Mouse (Mus musculus) ES-CJ7 (cell line): ENCODE results near the gene Abracl.

ENCODE experiments used
- DNase-seq: peaks from one replicate; pipeline ENCODE4 v3.0.0; 2011; ENCODE audit warnings: low read depth, low spot score

Abracl gene

DNA sequence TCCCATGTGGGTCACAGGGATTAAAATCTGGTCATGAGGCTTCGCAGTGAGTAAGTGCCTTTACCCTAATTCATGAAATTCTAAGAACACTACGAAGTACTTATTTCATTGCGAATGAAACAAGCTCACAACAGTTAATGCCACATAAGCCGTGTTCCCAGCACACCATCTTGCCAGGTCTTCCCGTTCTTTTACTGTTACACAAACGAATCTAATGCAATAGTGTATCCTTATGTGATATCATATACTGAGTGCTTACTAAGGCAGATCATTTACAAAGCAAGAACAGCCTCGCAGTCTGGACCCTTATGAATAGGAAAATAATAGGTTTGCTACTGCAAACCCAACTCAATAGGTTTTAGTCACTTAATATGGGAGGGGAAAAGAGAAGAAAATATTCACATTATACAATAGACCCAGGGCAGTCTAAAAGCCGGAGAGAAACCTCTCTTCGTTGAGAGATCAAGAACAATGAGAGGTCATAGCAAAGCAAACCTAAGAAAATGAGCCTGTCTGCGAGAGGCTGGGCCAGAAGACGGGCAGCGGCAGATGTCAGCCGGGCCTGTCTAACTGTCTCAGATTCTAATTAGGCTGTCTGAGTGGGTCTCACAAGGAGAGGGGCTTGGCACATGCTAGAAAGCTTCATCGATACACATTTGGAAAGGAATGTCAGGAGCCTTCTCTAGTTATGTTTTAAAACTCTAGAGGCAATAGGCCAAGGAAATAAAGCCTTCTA, 1.3 kb downstream of the Abracl start:
- DNase-seq = no peak

- no peak for DNase-seq
Measured at GRCm38 (mm10) chr10:18020846-18021245, 2.2 kb downstream of the Abracl start.

GRCm38 (mm10) chr10:18020443-18020842, 2.6 kb downstream of the Abracl start:
- no peak for DNase-seq

DNA sequence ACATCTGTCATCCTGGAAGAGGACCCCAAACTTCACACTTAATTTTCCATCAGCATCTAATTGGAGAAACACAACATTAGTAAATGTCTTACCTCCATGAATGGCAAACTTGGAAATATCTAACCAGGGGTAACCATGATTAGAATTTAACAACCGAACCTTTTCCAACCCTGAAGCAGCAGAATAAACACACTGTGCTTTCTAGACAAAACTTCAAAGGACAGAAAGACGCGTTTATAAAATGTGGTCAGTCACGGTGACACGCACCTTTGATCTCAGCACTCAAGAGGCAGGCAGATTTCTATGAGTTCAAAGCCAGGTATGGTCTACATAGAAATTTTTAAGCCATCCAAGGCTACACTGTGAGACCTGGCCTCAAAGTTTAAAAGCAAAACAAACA, 11.3 kb downstream of the Abracl start:
- DNase-seq = no peak

GRCm38 (mm10) chr10:18009744-18010143, 13.3 kb downstream of the Abracl start:
- DNase-seq = no peak

GRCm38 (mm10) chr10:18008118-18008517, 15.0 kb downstream of the Abracl start:
- DNase-seq = no peak

- DNase-seq = no peak
Measured at GRCm38 (mm10) chr10:18007243-18007642, 15.8 kb downstream of the Abracl start.

- DNase-seq = no peak
Measured at GRCm38 (mm10) chr10:18006756-18007155, 16.3 kb downstream of the Abracl start.

DNA sequence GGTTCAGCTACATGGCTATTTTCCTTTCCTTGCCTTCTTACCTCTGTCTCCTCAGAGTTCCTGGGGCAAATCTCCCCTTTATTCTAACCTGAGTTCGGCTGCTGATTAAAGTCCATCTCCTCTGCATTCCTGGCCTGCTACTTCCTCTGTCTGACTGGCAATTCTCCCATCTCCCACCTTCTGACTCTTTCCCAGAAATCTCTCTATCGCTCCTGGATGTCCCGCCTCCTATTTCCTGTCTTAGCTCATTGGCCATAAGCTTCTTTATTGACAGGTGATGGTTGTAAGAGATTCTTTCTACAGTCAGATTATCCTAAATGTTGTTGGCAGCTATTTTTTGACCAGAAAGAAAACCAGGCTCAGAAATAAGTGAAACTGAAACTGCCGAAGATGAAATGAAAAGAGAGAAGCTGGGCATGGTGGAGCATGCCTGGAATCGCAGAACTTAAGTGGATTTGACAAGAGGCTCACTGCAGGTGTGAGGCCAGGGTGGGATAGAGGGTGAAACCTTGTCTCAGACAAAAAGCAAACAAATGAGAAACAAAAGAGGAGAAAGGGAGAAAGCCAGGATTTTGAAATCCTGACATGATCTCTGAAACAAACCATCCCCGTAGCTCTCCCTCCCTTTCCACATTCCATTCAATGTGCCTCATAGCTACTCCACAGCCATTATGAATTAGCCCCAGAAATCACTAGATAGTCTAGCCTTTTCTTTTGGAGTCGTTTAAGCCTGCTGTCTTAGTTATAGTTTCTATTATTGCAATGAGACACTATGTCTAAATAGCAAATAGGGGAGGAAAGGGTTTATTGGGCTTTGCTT, 17.7 kb downstream of the Abracl start:
- DNase-seq = no peak

- DNase-seq = peak; percentile 7
Measured at GRCm38 (mm10) chr10:18003966-18004637, 19.0 kb downstream of the Abracl start.

DNA sequence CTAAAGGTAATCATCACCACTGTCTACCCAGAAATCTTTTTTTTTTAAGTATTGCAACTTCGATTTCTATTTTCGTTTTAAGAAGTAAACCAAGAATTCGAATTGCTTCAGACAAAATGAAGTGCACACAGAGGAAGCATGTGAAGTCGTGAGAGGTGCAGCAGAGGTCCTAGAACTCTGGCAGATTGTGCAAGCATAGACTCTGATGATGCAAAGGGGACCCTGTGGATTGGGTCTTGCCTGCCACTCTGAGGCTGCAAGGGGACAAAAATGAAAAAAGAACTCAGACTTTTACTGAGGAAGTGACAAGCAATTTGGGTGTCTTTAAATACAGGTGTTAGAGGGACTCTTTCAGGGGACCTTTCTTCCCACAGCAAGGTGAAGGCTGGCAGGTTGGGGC, 32.5 kb downstream of the Abracl start:
- DNase-seq = no peak

DNA sequence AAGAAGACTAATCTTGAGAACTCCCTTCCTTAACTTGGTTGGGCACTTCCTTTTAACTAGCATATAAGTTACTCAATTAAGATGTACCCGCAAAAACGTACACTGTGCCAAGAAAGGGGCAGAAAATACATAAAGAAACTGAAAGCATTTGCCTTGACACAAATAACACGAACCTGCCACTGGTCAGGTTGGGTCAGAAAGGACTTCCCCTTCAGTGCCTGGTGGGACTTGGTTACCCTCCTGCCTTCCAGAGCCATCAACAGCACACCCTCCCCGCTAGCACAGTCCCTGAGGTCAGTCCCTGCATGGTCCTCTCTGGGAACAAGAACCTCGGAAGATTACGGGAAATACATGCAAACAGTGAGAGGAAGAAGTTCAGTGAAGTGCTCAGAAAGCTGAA, 34.0 kb downstream of the Abracl start:
- no peak for DNase-seq

GRCm38 (mm10) chr10:17987823-17988423, 35.2 kb downstream of the Abracl start:
- DNase-seq = no peak

DNA sequence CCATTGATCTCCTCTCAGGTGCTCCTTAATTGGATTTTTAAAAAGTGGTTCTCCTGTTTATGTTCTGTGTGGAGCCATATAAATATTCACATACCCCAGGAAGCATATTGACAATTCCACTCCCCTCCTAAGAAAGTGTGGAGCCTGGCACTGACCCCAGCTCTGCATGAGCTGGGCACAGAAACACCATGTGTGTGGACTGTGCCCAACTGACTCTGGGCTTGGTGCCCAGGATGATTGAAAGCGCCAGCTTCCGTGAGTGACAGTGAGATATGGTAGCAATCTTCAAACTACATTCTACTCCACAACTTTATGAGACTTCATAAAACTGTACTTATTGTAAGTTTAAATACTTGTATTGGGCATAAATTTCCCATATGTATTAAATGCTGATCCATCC, 39.8 kb downstream of the Abracl start:
- no peak for DNase-seq

- no peak for DNase-seq
Measured at GRCm38 (mm10) chr10:17966090-17966489, 57.0 kb downstream of the Abracl start.
